Mouse (Mus musculus): ENCODE data around the gene Haao.

DNA sequence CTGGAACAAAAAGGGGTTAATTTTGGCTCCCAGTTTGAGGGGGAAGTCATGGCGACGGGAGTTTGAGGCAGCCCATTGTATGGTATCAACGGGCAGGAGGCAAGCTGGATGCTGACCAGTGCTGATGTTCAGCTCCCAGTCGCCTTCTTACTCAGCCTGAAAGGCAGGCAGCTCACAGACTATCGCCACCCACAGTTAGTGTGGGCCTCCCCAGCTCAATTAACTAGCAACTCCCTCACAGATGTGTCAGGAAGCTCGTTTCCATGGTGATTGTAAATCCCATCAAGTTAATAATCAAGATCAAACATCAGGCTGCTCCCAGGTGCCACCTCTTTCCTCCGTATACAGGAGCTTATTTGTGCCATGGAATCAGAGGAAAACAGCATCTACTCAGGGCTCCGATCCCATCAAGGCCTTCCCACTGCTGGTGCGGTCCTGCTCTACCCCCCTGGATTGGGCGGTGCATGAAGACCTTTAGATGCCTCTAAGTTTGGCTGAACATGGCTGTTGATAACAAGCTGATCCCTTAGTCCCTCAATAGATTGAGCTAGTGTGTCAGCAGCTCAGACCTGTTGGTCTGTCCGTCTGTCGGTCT lies 1.4 kb upstream of the Haao start:
- no peak for TF ChIP-seq POLR2AphosphoS5 (IDR thresholded peaks at IDR 0.05; ENCODE audit: insufficient replicate concordance, low read depth, low read length)
- no peak for TF ChIP-seq CTCF (IDR thresholded peaks at IDR 0.05; ENCODE audit: low read depth, low read length)
- TF ChIP-seq GATA1 (IDR thresholded peaks at IDR 0.05; ENCODE audit: borderline replicate concordance, low read length), result no peak
- TF ChIP-seq TAL1 (conservative IDR thresholded peaks at IDR 0.05; ENCODE audit: low read depth, low read length), result no peak

All from G1E (cell line).